Mouse (Mus musculus) CD4-positive, CD25-positive, alpha-beta regulatory T cell, adult 2 months (primary cell): ENCODE measurements around the gene Snapc3.

Source experiments
- DNase-seq: peaks from one replicate; pipeline ENCODE4 v3.0.0-alpha.2; 2012; ENCODE audit warnings: low read depth, low spot score

Snapc3 gene

DNA sequence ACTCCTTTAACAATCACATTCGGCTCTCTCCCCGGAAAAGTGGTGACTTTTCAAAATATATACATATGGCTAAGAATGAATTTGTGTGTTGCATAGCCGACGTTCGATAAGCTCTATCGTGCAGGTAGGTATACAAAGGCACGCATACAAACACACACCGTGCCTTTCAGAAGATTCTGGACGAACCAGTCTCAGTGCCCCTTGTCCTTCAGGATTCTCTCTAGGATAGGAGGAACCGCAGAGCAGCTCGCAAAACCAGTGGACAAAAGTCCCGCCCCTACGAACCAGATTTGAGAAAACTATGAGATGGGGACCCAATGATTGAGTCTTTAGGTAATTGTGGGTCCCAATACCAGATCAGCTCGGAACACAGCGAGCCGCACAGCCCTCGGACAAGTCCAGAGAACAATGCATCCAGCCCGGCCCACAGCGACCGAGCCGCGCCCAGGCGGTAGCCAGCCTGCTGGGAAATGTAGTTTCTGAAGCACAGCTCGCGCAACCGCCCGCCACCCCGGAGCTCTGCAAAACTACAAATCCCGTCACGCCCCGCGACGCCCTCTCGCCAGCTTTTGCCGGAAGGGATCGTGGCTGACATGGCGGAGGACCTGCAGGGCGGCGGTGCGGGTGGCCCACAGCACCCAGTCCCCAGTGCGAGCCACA, at the start of gene Snapc3:
Gene Snapc3 (plus strand): TSS at position 565 of the 660 bp plus-strand sequence.
- peak; percentile 96 for DNase-seq

DNA sequence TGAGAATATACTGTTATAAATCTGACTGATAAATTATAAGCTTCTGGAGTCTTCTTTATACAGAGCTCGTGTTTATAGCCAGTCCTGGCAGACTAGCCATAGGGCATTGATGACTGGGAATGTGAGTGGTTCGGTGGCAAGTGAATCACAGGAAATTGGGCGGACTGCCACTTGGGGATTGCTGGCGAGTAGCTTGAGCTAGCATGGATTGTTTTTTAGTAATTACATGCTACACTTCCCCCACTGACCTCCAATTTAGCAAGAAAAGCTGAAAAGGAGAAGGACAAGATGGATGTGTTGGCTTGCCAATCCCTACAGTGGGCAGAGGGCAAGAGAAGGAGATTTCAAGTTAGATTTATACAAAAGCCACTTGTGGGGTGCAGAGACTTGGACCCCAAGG, 44.1 kb upstream of the Snapc3 start:
- no peak for DNase-seq

DNA sequence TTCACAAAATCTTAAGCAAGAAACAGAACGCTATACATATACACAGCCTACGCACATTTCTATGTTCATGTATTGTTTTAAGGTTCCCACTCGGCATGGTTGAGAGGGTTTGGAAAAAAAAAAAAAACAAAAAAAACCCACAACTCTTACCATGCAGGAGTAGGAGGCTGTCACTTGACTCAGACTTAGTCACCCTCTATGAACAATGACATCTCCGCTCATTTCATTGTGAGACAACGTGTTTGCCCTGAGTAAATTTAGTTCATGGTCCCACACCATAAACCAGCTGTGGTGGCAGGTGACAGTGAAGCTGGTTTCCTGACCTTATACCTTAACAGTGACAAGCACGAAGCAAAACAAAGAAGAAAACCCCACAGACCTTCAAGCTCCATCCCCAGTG, 41.9 kb upstream of the Snapc3 start:
- peak; percentile 5 for DNase-seq

DNA sequence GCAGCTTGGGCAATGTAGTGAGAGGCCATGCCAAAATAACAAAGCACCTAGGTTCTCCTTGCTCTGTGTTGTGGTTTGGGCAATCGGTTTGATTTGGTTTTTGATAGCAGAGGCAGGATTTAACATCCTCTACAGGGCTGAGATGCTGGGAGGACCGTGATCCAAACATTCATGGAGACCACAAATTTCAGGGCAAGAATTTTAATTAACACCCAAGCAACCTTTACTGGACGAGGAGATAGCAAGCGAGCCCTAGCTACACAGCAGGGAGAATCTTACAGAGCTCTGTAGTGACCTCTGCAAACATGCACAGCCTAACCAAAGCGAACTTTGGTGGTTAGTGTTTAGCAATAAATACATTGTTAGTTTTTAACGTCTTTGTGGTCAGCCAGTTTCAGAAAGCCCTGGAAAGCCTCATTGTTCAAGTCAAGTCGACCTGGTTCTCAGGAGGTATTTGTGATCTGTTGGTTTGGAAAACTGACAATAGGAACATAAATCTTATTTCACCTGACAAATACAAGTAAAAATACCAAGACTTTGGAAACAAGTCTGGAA, 41.0 kb upstream of the Snapc3 start:
- no peak for DNase-seq

DNA sequence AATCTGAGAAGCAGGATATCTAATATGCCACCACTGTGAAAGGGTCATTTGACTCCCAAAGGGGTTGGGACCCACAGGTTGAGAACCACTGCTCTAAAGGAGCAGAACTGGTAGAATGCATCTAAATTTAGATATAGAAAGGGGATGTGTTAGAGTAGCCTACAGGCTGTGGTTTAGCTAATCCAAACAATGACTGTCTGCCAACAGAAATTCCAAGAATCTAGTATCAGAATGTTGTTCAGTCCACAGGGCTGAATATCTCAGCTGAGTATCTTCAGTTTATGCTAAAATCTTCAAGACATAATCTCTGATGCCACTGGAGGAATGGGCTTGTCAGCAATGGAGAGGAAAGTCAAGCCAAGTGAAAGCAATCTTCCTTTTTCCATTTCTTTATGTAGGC, 38.5 kb upstream of the Snapc3 start:
- DNase-seq: no peak

DNA sequence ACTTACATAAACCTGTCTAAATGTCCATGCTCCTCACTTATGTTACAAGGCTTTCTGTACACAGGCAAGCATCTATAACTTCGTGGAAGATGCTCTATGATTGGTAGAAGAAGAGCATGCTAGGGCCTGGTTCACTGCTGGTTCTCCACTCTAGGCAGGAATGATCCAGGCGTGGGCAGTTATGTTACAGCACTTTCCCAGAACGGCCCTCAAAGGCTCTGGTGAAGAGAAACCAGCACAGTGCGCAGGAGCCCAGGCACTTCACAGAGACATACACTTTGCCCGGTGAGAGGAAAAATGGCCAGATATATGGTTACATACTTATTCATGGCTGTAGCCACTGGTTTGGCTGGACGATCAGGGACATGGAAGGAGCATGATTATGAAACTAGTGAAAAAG, 37.8 kb upstream of the Snapc3 start:
- no peak for DNase-seq

DNA sequence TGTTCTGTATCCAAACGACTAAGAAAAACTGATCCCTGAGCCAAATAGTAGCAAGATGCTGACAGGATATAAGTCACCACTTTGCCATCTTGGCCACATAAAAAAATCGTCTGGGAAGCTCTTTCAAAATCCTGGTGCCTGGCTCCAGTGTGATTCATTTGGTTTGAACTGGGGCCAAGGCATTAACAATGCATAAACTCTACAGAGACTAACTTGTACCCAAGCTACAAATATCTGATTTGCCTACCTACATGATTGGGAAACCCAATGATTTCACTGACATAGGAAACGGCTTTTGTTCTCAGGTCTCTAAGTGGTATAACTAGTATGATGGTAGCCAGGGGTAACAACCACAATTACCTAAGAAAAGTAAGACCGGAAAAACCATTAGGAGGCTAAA, 37.3 kb upstream of the Snapc3 start:
- DNase-seq: no peak

DNA sequence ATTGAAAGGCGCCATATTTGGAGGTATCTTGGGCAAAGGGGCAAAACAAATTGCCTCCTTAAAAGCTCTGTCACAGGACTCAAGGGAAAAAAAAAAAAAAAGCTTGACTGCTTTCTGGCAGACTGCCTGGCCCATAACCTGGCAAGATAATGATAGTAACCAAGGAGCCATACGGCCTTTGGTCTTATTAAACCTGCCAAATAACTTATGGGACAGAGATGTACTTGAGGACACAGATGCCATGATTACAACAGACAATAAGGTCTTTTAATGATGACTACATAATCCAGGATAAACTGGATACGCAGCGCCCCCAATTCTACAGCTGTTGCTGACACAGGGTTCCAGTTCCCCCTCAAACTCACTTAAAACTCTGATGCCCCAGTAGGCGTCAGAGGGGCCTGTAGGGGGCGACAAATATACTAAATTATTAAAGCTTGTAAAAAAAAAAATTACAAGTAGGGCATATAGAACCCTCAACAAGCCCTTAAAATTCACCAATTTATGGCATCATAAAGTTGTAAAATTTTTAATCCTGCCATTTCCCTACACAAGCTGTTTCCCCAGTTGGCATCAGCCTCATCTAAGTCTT, 33.5 kb upstream of the Snapc3 start:
- DNase-seq: peak; percentile 68

DNA sequence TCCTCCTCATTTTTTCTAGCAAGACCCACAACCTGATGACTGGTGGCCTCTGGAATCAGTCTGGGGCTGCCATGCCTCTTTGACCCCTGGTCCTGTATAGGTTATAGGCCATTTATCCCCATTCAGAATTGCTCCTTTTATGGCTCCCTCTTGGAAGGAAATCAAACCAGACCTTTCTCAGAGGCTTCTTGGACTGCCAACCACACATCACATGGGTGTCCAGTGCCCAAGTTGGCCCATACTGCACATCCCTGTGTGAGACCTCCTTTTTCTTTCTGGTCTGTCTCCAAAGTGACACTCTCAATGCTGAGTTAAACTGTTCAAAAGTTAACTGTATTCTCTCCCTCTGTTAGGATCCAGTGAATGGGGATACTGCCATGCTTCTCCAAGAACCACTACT, 32.4 kb upstream of the Snapc3 start:
- no peak for DNase-seq

DNA sequence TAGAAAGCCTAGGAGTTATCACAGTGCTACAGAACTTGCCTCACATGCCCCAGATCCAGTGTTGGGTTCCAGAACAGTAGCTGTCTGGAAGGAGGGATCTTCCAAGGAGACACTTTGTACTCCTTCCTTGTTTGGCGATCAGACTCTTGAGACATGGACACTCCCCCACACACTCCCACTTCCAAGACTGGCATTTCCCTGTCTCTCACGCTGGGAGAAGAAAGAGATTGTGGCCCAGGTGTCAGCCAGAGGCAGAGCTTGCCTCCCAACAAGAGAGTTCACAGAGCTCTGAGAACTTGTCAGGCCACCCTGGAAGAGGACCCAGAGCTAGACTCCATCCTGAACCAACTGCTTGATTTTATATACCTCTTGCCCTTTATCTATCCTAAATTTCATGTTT, 27.0 kb upstream of the Snapc3 start:
- DNase-seq: no peak

DNA sequence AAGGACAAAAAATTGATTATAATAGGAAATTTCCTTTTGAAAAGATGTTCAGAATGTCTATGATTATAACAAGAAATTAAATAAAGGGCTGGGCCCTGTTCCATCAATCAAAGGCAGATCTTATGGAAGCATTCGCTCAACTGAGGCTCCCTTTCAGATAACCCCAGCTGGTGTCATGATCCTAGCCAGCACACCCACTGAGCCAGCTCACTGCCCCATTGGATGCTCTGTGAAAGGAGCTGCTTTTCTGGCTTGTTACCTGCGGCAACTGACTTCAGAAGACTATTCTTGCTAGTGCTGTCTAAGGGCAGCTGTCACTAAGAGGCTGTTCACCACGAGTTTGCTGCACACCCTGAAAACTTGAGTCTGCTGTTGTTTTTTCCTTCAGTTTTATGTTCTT, 25.6 kb upstream of the Snapc3 start:
- no peak for DNase-seq

DNA sequence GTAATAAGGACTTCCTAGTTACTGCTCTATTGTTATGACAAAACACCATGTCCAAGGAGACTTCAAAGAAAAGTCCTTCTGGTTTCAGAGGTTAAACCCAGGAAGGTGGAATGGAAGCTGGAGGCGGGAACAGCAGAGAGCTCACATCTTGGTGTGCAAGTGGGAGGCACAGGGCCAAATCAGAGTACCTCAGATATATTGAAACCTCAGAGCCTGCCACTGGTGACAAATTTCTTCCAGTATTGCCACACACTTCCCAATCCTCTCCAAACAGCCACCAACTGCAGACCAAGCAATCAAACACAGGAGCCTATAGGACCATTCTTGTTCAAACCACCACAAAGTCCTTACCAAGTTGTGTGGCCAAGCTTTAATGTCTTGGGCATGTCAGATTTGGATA, 23.8 kb upstream of the Snapc3 start:
- no peak for DNase-seq

DNA sequence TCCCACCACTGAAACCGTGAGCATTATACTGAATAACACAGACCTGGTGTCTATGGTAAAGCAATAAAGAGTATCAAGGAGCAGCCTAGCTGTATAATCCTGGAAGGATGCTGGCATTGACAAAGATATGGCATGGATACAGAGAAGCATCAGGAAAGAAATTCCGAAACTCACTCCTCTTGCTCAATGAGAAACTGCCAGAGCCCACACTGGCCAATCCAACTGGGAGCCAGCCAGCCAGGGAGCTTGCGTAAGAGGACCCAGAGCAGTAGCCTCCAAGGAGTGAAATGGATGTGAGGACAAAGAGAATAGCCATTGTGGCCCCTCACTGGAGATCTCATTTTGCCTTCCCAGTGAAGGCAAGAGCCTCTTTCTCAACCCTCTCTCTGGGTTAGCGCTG, 21.2 kb upstream of the Snapc3 start:
- no peak for DNase-seq

DNA sequence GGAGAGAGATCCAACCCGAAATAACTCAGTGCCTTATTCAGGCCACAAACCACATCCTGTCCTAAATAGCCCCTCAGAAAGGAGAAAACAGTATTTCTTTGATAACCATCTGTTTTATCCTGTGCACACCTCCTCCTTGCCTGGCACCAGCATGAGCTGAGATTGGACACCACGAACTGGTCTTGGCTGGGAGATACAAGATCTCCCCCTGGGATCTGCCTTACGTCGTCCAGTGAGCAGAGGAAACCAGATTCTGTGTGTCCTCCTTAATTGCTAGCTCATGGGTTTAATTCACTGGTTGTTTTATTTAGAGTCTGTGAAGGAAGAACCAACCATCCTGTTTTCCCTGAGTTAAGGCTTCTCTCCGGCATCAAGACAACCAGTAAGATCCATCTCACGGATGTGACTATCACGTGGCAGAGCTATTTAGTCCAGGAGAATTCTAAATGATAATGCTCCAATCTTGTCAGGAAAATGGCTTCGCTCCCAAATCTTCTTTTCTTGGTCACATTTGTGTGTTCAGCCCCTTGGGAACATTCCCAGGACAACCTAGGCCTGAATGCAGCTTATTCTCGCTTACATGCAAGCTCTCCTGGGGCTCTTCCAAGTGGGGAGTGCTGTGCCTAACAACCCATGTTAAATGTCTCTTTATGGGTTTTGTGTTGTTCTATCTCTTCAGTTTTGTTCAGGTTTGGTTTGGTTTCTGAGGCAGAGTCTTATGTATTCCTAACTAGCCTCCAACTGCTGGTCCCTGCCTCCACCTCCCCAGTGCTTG, 20.3 kb upstream of the Snapc3 start:
- no peak for DNase-seq

DNA sequence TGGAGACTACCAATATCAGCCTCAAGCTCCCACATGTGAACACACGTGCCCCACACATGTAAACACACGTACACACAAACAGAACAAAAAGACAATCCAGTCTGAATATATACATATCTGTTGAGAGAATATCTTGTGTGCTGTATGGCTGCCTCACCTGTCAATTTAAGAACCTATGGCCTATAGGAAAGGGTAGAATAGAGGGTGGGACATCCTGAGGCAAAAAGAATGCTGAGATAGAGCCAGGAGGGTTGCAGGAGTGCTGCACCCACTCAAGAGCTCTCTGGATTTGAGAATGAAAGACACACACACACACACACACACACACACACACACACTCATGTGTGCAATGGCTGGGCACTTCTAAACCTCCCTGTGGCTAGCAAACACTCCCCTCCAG, 19.0 kb upstream of the Snapc3 start:
- no peak for DNase-seq

DNA sequence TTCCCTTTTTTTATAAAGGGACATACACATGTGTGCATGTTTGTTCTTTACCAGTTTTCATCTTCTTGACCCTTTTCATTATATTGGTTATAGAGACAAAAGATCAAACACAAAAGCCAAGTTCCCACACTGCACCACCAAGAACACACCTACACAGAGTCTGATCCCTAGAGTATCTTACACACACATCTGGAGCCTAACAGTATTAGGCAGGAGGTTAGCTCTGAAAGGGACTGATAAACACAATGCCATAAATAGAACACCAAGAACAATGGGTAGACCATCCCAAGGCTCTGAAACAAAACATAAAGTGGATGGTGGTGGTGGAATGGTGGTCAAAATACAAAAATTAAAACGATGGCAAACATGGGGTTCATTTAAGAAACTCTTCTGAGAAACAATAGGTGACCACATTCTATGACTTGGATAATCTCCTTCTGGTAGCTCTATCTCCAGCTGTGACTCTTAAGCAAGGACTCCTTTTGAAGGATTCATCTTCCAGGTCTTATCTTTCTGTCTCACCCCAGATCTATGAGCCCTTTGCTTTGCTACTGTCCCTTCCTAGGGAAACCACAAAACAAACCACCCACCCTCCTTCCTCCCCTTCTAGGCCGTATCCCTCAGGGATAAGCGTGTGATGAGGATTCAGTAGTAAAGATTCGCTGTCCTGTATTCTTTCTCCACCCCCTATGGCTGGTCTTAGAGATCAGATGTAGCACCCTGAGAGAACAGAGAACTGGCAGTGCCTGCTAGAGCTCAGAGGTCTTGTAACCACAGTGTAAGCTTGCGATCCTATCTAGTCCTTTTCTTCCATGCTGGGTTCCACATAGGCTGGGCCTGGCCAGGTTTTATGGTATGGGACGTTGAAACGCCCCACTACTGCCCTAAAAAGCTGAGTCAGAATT, 16.6 kb upstream of the Snapc3 start:
- no peak for DNase-seq

DNA sequence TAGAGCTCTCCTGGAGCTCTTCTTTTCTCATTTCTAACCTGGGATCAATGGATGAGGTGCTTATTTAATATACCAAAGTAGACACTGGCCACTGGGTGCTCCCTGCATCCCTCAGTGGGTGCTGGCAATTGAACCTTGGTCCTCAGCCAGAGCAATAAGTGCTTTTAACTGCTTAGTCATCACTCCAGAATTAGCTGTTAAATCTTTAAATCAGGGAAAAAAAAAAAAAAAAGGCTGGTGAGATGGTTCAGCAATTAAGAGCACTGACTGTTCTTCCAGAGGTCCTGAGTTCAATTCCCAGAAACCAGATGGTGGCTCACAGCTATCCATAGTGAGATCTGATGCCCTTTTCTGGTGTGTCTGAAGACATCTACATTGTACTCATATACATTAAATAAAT, 15.8 kb upstream of the Snapc3 start:
- DNase-seq: no peak

DNA sequence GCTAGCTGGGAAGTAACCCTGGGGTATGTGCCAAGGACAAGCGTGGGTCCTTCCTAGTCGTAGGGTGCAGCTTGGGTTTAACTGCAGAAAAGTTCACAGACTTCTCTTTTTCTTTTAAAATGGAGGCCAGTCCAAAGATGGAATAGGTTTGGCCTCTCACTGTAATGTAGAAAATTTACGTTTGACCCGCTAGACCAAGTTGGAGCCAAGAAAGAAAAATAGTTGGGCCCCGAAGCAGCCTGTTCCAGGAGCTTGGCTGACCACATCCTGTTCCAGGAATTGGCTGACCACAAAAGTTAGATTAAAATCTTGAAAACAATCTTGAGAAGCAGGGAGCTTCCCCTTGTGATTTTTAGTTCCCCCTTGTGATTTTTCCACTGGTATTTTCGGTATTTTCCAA, 9.8 kb upstream of the Snapc3 start:
- DNase-seq: no peak

DNA sequence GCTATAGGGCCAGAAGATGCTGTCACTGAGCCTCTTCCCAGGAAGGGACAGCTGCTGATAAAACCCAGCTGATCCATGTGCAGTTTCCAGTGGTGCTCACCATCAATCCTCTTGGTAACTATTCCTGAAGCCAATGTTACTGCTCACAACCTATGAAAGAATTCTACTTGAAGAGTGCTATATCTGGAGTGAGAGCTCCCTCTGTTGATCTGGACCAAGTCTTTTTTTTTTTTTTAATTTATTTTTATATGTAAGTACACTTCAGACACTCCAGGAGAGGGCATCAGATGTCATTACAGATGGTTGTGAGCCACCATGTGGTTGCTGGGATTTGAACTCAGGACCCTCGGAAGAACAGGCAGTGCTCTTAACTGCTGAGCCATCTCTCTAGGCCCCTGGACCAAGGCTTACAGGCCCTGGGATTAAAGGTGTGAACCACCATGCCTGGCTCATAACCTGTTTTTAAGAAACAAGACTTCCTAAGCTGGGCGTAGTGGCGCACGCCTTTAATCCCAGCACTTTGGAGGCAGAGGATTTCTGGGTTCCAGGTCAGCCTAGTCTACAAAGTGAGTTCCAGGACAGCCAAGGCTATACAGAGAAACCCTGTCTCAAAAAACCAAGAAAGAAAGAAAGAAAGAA, 7.5 kb upstream of the Snapc3 start:
- peak; percentile 57 for DNase-seq

DNA sequence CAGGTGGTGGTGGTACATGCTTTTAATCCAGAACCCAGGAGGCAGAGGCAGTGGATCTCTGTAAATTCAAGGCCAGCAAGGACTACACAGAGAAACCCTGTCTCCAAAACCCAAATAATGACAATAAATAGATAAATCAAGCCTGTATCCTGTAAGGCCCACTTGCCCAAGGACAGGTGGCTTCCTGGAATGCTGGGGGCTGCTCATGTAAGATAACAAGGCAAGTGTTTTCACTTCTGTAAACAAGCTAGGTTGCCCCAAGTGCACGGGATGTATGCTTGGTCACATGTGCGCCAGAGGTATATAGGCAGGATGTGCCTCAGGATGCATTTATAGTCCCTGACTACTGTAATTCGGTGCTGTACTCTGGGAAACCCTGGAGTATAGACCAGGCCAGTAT, 5.5 kb upstream of the Snapc3 start:
- no peak for DNase-seq

DNA sequence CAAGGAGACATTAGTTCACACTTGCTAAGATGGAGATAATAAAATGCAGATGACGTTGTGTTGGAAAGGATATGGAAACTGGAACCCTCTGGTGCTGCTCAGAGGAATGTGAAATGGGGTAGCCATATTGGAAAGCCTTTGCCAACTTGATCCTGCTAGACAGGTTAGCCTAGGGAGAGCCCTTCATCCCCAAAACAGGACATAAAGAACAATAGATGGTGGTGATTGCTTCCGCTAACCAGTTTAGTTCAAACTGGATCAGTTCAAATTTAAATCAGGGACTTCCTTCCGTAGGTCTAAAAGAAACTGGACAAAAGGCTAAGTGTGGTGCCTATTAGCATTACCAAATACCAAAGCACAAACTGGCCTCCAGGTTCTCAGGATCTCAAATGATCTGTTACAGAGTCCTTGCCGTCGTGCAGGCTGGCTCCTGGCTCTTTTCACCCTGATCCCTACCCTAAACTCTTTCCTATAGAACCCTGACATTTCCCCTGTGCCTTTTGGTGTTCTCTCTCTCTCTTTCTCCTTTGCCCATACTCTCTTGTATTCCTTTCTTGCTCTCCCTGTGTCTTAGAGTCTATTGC, 3.2 kb upstream of the Snapc3 start:
- no peak for DNase-seq
